Mouse (Mus musculus): ENCODE measurements around the gene Kcnh8. TPM values are rescaled to one million over a fixed set of nuclear protein-coding genes. Genes with fewer than 3 reads are reported as not detected.

Kcnh8 gene
- polyA plus RNA-seq, 1 experiment from 2014 or later, result 1.3 TPM

DNA sequence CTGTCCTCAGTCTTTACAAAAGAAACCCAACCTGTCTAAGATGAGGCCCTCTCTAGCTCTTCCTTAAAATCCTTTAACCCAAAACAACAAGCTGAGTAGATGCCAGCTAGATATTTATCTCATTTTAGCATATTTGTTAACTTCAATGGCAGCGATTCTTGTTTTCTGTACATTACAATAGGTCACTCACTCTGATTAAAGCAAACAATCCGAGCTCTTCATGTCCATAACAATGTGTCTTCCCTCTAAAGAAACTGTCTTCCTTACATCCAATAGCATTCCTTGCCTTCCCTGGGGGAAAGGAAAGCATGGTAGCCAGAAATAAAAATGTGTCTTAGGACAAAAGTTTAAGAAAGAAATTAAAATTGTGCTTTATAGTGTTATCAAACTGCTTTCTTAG lies 126.3 kb downstream of the Kcnh8 start:
- Histone ChIP-seq H3K4me1 (ENCODE audit: control insufficient read depth, insufficient read depth, low read length) (no peaks in the 10 kb centered on the region), H3K36me3 (ENCODE audit: control insufficient read depth, insufficient read depth, low read length) (no peaks in the 10 kb centered on the region), H3K4me2 (replicated peaks; ENCODE audit: low read depth, low read length) (no peak overlapping the region), H3K4me3 (ENCODE audit: low read depth, low read length) (no peak overlapping the region), H3K9ac (replicated peaks; ENCODE audit: low read depth, low read length) (no peak overlapping the region), H3K27me3 (ENCODE audit: control insufficient read depth, insufficient read depth, low read length) (no peaks in the 10 kb centered on the region), H3K27ac (ENCODE audit: low read length) (no peak overlapping the region), H3K9me3 (ENCODE audit: control insufficient read depth, low read depth, low read length) (no peaks in the 10 kb centered on the region)
- ATAC-seq (ENCODE audit: insufficient number of reproducible peaks, insufficient read depth, low FRiP score, low read depth), result no peak
- 72% methylated on average over 2 of the region's 2 CpGs for WGBS

DNA sequence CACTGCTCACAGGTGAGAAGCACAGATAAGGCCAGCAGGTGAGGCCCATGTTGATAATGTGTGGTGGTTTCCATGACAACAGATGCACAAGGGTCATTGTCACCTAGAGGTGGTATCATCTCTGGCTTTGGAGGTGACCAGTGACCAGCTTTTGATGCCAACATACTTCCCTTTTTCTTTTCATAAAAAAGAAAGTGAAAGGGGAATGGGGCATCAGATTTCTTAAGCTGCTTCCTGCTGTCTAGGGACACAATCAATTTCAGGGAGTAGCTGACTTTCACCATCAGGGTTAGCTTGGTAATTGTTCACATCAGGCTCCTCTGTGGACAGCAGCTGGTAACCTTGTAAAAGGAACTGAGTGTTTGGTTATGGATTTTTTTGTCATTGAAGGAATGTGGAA lies 135.9 kb downstream of the Kcnh8 start:
- Histone ChIP-seq H3K4me3 (ENCODE audit: low read depth, low read length) (no peak overlapping the region), H3K4me1 (ENCODE audit: control insufficient read depth, insufficient read depth, low read length) (no peaks in the 10 kb centered on the region), H3K36me3 (ENCODE audit: control insufficient read depth, insufficient read depth, low read length) (no peaks in the 10 kb centered on the region), H3K4me2 (replicated peaks; ENCODE audit: low read depth, low read length) (no peak overlapping the region), H3K27me3 (ENCODE audit: control insufficient read depth, insufficient read depth, low read length) (no peaks in the 10 kb centered on the region), H3K27ac (ENCODE audit: low read length) (no peak overlapping the region), H3K9me3 (ENCODE audit: control insufficient read depth, low read depth, low read length) (no peaks in the 10 kb centered on the region), H3K9ac (replicated peaks; ENCODE audit: low read depth, low read length) (no peak overlapping the region)
- ATAC-seq (ENCODE audit: insufficient number of reproducible peaks, insufficient read depth, low FRiP score, low read depth), result no peak

DNA sequence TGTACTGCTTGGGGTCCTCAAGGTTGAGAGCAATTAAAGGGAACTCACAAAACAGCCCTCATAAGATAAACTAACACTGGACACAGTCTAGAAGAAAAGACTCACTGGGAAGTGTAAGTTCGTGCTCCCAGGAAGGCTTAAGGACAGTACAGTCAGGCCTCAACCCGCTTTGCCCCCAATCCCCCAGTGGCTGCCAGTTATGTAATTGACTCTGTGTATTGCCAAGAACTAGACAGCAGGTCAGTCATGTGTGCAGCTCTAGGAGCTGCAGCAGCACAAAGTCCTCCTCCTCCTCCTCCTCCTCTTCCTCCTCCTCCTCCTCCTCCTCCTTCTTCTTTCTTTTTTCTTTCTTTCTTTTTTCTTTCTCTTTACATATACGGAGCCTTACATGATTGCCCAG lies 185.6 kb downstream of the Kcnh8 start:
- Histone ChIP-seq H3K9ac (replicated peaks; ENCODE audit: low read depth, low read length) (no peak overlapping the region), H3K27me3 (ENCODE audit: control insufficient read depth, insufficient read depth, low read length) (no peaks in the 10 kb centered on the region), H3K9me3 (ENCODE audit: control insufficient read depth, low read depth, low read length) (no peaks in the 10 kb centered on the region), H3K4me2 (replicated peaks; ENCODE audit: low read depth, low read length) (no peak overlapping the region), H3K36me3 (ENCODE audit: control insufficient read depth, insufficient read depth, low read length) (no peaks in the 10 kb centered on the region), H3K27ac (ENCODE audit: low read length) (no peak overlapping the region), H3K4me3 (ENCODE audit: low read depth, low read length) (no peak overlapping the region), H3K4me1 (ENCODE audit: control insufficient read depth, insufficient read depth, low read length) (no peaks in the 10 kb centered on the region)
- WGBS, result 67% methylated on average over 3 of the region's 3 CpGs
- ATAC-seq (ENCODE audit: insufficient number of reproducible peaks, insufficient read depth, low FRiP score, low read depth), result no peak

DNA sequence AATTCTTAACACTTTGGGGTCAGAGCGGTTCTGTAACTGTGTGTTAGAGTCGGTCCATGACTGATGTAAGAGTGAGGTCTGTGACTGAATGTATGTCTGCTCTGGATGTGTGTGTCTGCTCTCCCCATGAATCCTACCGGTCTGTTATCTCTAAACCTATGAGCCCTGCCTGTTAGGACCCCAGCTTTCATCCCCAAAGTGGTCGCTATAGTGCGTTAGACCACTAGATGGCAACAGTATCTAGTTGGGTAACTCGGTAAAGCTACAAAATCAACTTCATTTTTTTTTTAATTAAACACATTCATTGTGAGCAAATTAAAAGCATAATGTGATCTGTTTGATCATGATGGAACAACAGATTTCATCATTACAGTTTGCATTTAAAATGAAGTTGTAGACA lies 202.0 kb downstream of the Kcnh8 start:
- H3K9me3 ChIP-seq (ENCODE audit: control insufficient read depth, low read depth, low read length), result no peaks in the 10 kb centered on the region
- H3K4me2 ChIP-seq (replicated peaks; ENCODE audit: low read depth, low read length), result no peak overlapping the region
- H3K36me3 ChIP-seq (ENCODE audit: control insufficient read depth, insufficient read depth, low read length), result no peaks in the 10 kb centered on the region
- WGBS, result 59% methylated on average over 6 of the region's 6 CpGs
- H3K9ac ChIP-seq (replicated peaks; ENCODE audit: low read depth, low read length), result no peak overlapping the region
- H3K27ac ChIP-seq (ENCODE audit: low read length), result no peak overlapping the region
- H3K27me3 ChIP-seq (ENCODE audit: control insufficient read depth, insufficient read depth, low read length), result no peaks in the 10 kb centered on the region
- ATAC-seq (ENCODE audit: insufficient number of reproducible peaks, insufficient read depth, low FRiP score, low read depth), result no peak
- no peak overlapping the region for H3K4me3 ChIP-seq (ENCODE audit: low read depth, low read length)
- no peaks in the 10 kb centered on the region for H3K4me1 ChIP-seq (ENCODE audit: control insufficient read depth, insufficient read depth, low read length)

DNA sequence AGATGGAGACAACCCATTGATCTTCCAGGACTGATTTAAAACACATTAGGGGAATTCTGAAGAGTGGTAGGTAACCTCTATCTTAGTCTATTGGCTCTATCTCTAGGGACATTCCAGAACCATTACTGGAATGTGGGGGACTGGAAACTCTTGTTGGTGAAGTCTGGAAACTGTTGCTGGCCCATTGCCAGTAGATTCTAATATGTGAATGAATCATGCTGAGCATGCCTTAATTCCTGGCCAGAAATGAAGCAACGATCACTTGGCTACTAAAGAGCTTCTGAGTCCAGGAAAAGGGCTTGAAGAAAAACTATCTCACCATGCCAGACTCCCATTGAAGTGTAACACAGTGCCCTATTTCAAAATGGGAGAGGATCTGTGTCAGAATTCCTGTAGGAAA lies 208.3 kb downstream of the Kcnh8 start:
- H3K4me3 ChIP-seq (ENCODE audit: low read depth, low read length), result no peak overlapping the region
- H3K27ac ChIP-seq (ENCODE audit: low read length), result no peak overlapping the region
- no peaks in the 10 kb centered on the region for H3K9me3 ChIP-seq (ENCODE audit: control insufficient read depth, low read depth, low read length)
- H3K9ac ChIP-seq (replicated peaks; ENCODE audit: low read depth, low read length), result no peak overlapping the region
- no peaks in the 10 kb centered on the region for H3K4me1 ChIP-seq (ENCODE audit: control insufficient read depth, insufficient read depth, low read length)
- no peak overlapping the region for H3K4me2 ChIP-seq (replicated peaks; ENCODE audit: low read depth, low read length)
- ATAC-seq (ENCODE audit: insufficient number of reproducible peaks, insufficient read depth, low FRiP score, low read depth), result no peak
- 62% methylated on average over 1 of the region's 1 CpGs for WGBS
- H3K36me3 ChIP-seq (ENCODE audit: control insufficient read depth, insufficient read depth, low read length), result no peaks in the 10 kb centered on the region
- no peaks in the 10 kb centered on the region for H3K27me3 ChIP-seq (ENCODE audit: control insufficient read depth, insufficient read depth, low read length)

DNA sequence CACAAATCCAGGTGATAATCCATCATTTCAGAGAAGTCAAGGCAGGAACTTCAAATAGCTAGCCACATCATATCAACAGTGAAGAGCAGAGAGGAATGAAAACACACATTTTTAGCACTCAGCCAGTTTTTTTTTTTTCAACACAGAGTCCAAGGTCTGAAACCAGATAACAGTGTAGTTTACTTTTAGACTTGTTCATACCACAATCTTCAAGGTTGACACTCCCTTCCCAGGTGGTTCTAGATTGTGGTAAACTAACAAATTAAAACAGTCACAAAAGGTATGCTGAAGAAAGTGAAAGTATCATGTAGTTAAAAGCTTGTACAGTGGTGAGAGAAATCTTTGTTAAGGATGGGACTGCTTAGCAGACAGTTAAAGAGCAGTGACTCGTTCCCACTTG lies 216.5 kb downstream of the Kcnh8 start:
- no peak overlapping the region for H3K9ac ChIP-seq (replicated peaks; ENCODE audit: low read depth, low read length)
- no peaks in the 10 kb centered on the region for H3K27me3 ChIP-seq (ENCODE audit: control insufficient read depth, insufficient read depth, low read length)
- H3K4me3 ChIP-seq (ENCODE audit: low read depth, low read length), result no peak overlapping the region
- H3K4me2 ChIP-seq (replicated peaks; ENCODE audit: low read depth, low read length), result no peak overlapping the region
- no peaks in the 10 kb centered on the region for H3K4me1 ChIP-seq (ENCODE audit: control insufficient read depth, insufficient read depth, low read length)
- peak; percentile 53; the same call in 1 of the 2 replicates for ATAC-seq (ENCODE audit: insufficient number of reproducible peaks, insufficient read depth, low FRiP score, low read depth)
- H3K27ac ChIP-seq (ENCODE audit: low read length), result no peak overlapping the region
- no peaks in the 10 kb centered on the region for H3K9me3 ChIP-seq (ENCODE audit: control insufficient read depth, low read depth, low read length)
- 68% methylated on average over 1 of the region's 1 CpGs for WGBS
- H3K36me3 ChIP-seq (ENCODE audit: control insufficient read depth, insufficient read depth, low read length), result no peaks in the 10 kb centered on the region

DNA sequence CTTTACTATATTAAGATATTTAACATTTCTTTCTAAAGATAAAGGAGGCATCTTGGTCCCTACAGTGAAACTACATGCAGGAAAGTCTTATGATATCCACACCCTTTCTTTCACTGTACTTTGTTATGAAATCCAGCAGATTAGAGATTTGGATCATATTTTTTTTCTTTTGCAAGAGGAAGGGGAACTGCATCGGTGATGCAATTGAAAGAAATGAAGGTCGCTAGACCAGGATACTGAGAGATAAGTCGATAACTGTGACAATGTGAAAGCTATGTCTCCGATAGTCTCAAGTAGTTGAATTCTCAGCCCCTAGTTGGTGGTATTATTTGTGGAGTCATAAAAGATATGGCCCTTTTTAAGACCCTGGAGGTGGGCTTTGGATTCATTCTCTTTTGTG lies 227.2 kb downstream of the Kcnh8 start:
- no peak overlapping the region for H3K4me2 ChIP-seq (replicated peaks; ENCODE audit: low read depth, low read length)
- WGBS, result 92% methylated on average over 4 of the region's 4 CpGs
- no peak overlapping the region for H3K9ac ChIP-seq (replicated peaks; ENCODE audit: low read depth, low read length)
- H3K36me3 ChIP-seq (ENCODE audit: control insufficient read depth, insufficient read depth, low read length), result no peaks in the 10 kb centered on the region
- H3K27me3 ChIP-seq (ENCODE audit: control insufficient read depth, insufficient read depth, low read length), result no peaks in the 10 kb centered on the region
- no peak for ATAC-seq (ENCODE audit: insufficient number of reproducible peaks, insufficient read depth, low FRiP score, low read depth)
- no peaks in the 10 kb centered on the region for H3K4me1 ChIP-seq (ENCODE audit: control insufficient read depth, insufficient read depth, low read length)
- H3K4me3 ChIP-seq (ENCODE audit: low read depth, low read length), result no peak overlapping the region
- H3K27ac ChIP-seq (ENCODE audit: low read length), result no peak overlapping the region
- no peaks in the 10 kb centered on the region for H3K9me3 ChIP-seq (ENCODE audit: control insufficient read depth, low read depth, low read length)

DNA sequence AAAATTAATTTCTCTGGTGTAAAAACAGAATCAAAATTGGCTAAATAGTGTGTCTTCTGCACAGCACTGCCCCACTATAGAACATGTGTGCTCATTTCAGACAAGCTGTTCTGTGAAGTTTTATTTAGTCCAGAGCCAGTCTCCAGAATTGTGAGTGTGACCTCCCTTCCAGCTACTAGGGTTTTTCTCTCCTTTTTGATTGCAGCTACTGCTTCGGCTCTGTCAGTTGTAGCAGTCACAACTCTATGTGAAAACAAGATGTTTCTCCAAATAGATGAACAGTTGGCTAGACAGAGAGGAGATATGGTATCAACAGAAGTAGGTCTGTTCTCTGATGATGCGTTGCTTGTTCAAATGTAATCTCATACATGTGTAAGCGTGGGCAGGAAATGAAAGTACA lies 270.7 kb downstream of the Kcnh8 start:
- ATAC-seq (ENCODE audit: insufficient number of reproducible peaks, insufficient read depth, low FRiP score, low read depth), result no peak
- no peaks in the 10 kb centered on the region for H3K36me3 ChIP-seq (ENCODE audit: control insufficient read depth, insufficient read depth, low read length)
- H3K27me3 ChIP-seq (ENCODE audit: control insufficient read depth, insufficient read depth, low read length), result no peaks in the 10 kb centered on the region
- H3K9ac ChIP-seq (replicated peaks; ENCODE audit: low read depth, low read length), result no peak overlapping the region
- no peak overlapping the region for H3K27ac ChIP-seq (ENCODE audit: low read length)
- no peaks in the 10 kb centered on the region for H3K9me3 ChIP-seq (ENCODE audit: control insufficient read depth, low read depth, low read length)
- no peaks in the 10 kb centered on the region for H3K4me1 ChIP-seq (ENCODE audit: control insufficient read depth, insufficient read depth, low read length)
- WGBS, result 87% methylated on average over 3 of the region's 3 CpGs
- no peak overlapping the region for H3K4me2 ChIP-seq (replicated peaks; ENCODE audit: low read depth, low read length)
- H3K4me3 ChIP-seq (ENCODE audit: low read depth, low read length), result no peak overlapping the region

DNA sequence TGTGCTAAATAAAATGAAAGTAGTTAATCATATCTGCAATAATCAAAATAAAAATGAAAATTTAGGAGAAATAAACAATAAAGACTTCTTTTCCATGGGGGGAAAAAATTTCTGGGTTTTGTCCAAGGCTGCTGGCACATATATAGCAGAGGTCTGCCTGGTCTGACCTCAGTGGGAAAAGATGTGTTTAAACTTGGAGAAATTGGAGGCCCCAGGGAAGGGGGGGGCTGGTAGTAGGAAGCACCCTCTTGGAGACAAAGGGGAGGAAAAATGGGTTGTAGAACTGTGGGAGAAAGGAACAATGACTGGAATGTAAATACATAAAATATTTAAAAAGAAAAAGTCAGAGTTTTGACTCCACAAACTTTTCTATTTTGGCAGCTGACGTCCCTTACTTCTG lies 276.5 kb downstream of the Kcnh8 start:
- H3K27ac ChIP-seq (ENCODE audit: low read length), result no peak overlapping the region
- ATAC-seq (ENCODE audit: insufficient number of reproducible peaks, insufficient read depth, low FRiP score, low read depth), result no peak
- no peak overlapping the region for H3K4me3 ChIP-seq (ENCODE audit: low read depth, low read length)
- no peaks in the 10 kb centered on the region for H3K36me3 ChIP-seq (ENCODE audit: control insufficient read depth, insufficient read depth, low read length)
- 29% methylated on average over 1 of the region's 1 CpGs for WGBS
- no peaks in the 10 kb centered on the region for H3K27me3 ChIP-seq (ENCODE audit: control insufficient read depth, insufficient read depth, low read length)
- no peak overlapping the region for H3K4me2 ChIP-seq (replicated peaks; ENCODE audit: low read depth, low read length)
- no peaks in the 10 kb centered on the region for H3K4me1 ChIP-seq (ENCODE audit: control insufficient read depth, insufficient read depth, low read length)
- H3K9ac ChIP-seq (replicated peaks; ENCODE audit: low read depth, low read length), result no peak overlapping the region
- H3K9me3 ChIP-seq (ENCODE audit: control insufficient read depth, low read depth, low read length), result no peaks in the 10 kb centered on the region

Measured in stomach, embryonic 14.5 days (tissue).